9 mouse cellular contexts compared by ENCODE assay signal in genomic region chr10:53180751-53181151, GRCm38 (mm10).
DNase-seq lines count a peak whose midpoint lies in the region; ATAC-seq lines count a peak whose summit lies in the region.
"Had no signal": no experiment of that assay in that cellular context is flagged by ENCODE, and none has a peak within 500 bp of the region (broad histone marks: within the 10 kb centered on the region; RNA-seq: fewer than 3 reads in every experiment).

No protein-coding gene starts in this region.

- H3K4me2 ChIP-seq in stomach, embryonic 16.5 days (ENCODE audit: low read depth, low read length), result 0 out of 2 replicates have a peak overlapping the region, but pooled peaks have one; percentile 5

- intact Hi-C loops in left cerebral cortex, postnatal 36 days (cut with DNase I), result no loop called here

- DNase-seq in heart, adult 18-20 months, result peak; percentile 39 to 44
- DNase-seq in heart, postnatal 4 days, result no peak
- peak; percentile 6 for DNase-seq in lung, postnatal 10 days
- DNase-seq in lung, postnatal 25 days (ENCODE audit: low spot score), result no peak
- DNase-seq in left cerebral cortex, postnatal 36 days (ENCODE audit: low spot score in 2 of 2), result peak; percentile 13 to 24
- DNase-seq in layer of hippocampus, postnatal 14 days (ENCODE audit: low spot score in 2 of 2), result no peak
- DNase-seq in midbrain, embryonic 10.5 days (ENCODE audit: low spot score), result no peak
- DNase-seq: cerebellum, adult 11 months had no signal

- no peaks in the 10 kb centered on the region for H3K9me3 ChIP-seq in stomach, embryonic 16.5 days (replicated peaks; ENCODE audit: control insufficient read depth, low read length)
- H3K9me3 ChIP-seq in midbrain, embryonic 10.5 days (replicated peaks), result no peaks in the 10 kb centered on the region

- no peak for ATAC-seq in stomach, embryonic 16.5 days (ENCODE audit: insufficient read depth, low FRiP score)

- H3K4me1 ChIP-seq in stomach, embryonic 16.5 days (ENCODE audit: control insufficient read depth, insufficient read depth, low read length), result peaks cover 6% of the 10 kb centered on the region
- H3K4me1 ChIP-seq in midbrain, embryonic 10.5 days, result no peaks in the 10 kb centered on the region

- H3K4me3 ChIP-seq in stomach, embryonic 16.5 days (replicated peaks; ENCODE audit: low read length), result no peak overlapping the region
- H3K4me3 ChIP-seq in midbrain, embryonic 10.5 days, result no peak overlapping the region

- 21% methylated on average over 11 of the region's 11 CpGs for WGBS in stomach, embryonic 16.5 days
- 82% methylated on average over 11 of the region's 11 CpGs for WGBS in midbrain, embryonic 10.5 days

- H3K27me3 ChIP-seq in stomach, embryonic 16.5 days (ENCODE audit: control insufficient read depth, insufficient read depth, low read length), result no peaks in the 10 kb centered on the region
- no peaks in the 10 kb centered on the region for H3K27me3 ChIP-seq in midbrain, embryonic 10.5 days (ENCODE audit: low read depth, poor library complexity, severe bottlenecking)

- no peaks in the 10 kb centered on the region for H3K36me3 ChIP-seq in stomach, embryonic 16.5 days (ENCODE audit: control insufficient read depth, insufficient read depth, low read length)
- no peaks in the 10 kb centered on the region for H3K36me3 ChIP-seq in midbrain, embryonic 10.5 days

- H3K27ac ChIP-seq in stomach, embryonic 16.5 days (ENCODE audit: low read length), result peak overlapping the region; percentile 3; the same call in 1 of the 2 replicates
- no peak overlapping the region for H3K27ac ChIP-seq in midbrain, embryonic 10.5 days (replicated peaks)

- no peak overlapping the region for H3K9ac ChIP-seq in stomach, embryonic 16.5 days (ENCODE audit: low read length)

Comparison
In these comparisons a context has a peak if more than half of its experiments do, and no peak if none do; other contexts are left out.
1. DNase-seq: peak in heart, adult 18-20 months (2 of 2), lung, postnatal 10 days (single experiment) and left cerebral cortex, postnatal 36 days (2 of 2); none in heart, postnatal 4 days (single experiment), lung, postnatal 25 days (single experiment), layer of hippocampus, postnatal 14 days (0 of 2) and midbrain, embryonic 10.5 days (single experiment).